Mouse (Mus musculus): ENCODE results near the gene Rrm2. TPM values are rescaled to one million over a fixed set of nuclear protein-coding genes. Genes with fewer than 3 reads are reported as not detected.

Rrm2 gene
- total RNA-seq (2014; rRNA removed; ENCODE audit: low replicate concordance): 76.8 and 78.0 TPM in 2 replicates
- 81.8 and 90.3 TPM in 2 replicates for polyA plus RNA-seq (2015; fragmentation: Nextera tagmentation; extraction: Ambion mirVana)

- Histone ChIP-seq H3K9me3 (replicated peaks; ENCODE audit: control insufficient read depth, low read length) (no peaks in the 10 kb centered on the region), H3K4me2 (ENCODE audit: low read depth, low read length) (peak within 1 kb of the TSS; percentile 88), H3K9ac (replicated peaks; ENCODE audit: low read depth, low read length) (peak within 1 kb of the TSS; percentile 64), H3K4me3 (ENCODE audit: low read depth, low read length) (peak within 1 kb of the TSS; percentile 79), H3K27me3 (ENCODE audit: control insufficient read depth, insufficient read depth, low read length) (no peaks in the 10 kb centered on the region), H3K36me3 (replicated peaks; ENCODE audit: control insufficient read depth, insufficient read depth, low read length) (peaks cover 12% of the 10 kb centered on the region), H3K4me1 (ENCODE audit: control insufficient read depth, insufficient read depth) (peaks cover 21% of the 10 kb centered on the region), H3K27ac (ENCODE audit: low read depth) (peak within 1 kb of the TSS; percentile 69)
- peak; percentile 89 for ATAC-seq (ENCODE audit: insufficient read depth, low read depth)
- no peak for TF ChIP-seq EP300 (IDR thresholded peaks at IDR 0.05; ENCODE audit: low read depth)
- TF ChIP-seq CTCF (IDR thresholded peaks at IDR 0.05; ENCODE audit: low read depth): peak; percentile 69
- peak; percentile 90 for DNase-seq (ENCODE audit: low spot score)
- whole genome bisulfite sequencing: under 1% methylated on average over 79 of the region's 83 CpGs
Measured at GRCm38 (mm10) chr12:24707954-24708823, at the start of gene Rrm2. Gene Rrm2, plus strand, starts transcription at chr12:24708241.

- Histone ChIP-seq H3K27me3 (ENCODE audit: control insufficient read depth, insufficient read depth, low read length) (no peaks in the 10 kb centered on the region), H3K9me3 (replicated peaks; ENCODE audit: control insufficient read depth, low read length) (no peaks in the 10 kb centered on the region), H3K4me2 (ENCODE audit: low read depth, low read length) (no peak overlapping the region), H3K4me1 (ENCODE audit: control insufficient read depth, insufficient read depth) (peaks cover 24% of the 10 kb centered on the region), H3K27ac (ENCODE audit: low read depth) (no peak overlapping the region), H3K9ac (replicated peaks; ENCODE audit: low read depth, low read length) (no peak overlapping the region), H3K36me3 (replicated peaks; ENCODE audit: control insufficient read depth, insufficient read depth, low read length) (peaks cover 83% of the 10 kb centered on the region), H3K4me3 (ENCODE audit: low read depth, low read length) (no peak overlapping the region)
- 70% methylated on average over 4 of the region's 4 CpGs for WGBS
- DNase-seq (ENCODE audit: low spot score): no peak
- TF ChIP-seq CTCF (IDR thresholded peaks at IDR 0.05; ENCODE audit: low read depth) (no peak), EP300 (IDR thresholded peaks at IDR 0.05; ENCODE audit: low read depth) (no peak)
- ATAC-seq (ENCODE audit: insufficient read depth, low read depth): no peak
Measured at GRCm38 (mm10) chr12:24658998-24659397, 49.0 kb upstream of the Rrm2 start.

- Histone ChIP-seq H3K27ac (ENCODE audit: low read depth) (no peak overlapping the region), H3K4me1 (ENCODE audit: control insufficient read depth, insufficient read depth) (peaks cover 21% of the 10 kb centered on the region; the same call in 1 of the 2 replicates), H3K4me3 (ENCODE audit: low read depth, low read length) (no peak overlapping the region), H3K9ac (replicated peaks; ENCODE audit: low read depth, low read length) (no peak overlapping the region), H3K4me2 (ENCODE audit: low read depth, low read length) (no peak overlapping the region), H3K27me3 (ENCODE audit: control insufficient read depth, insufficient read depth, low read length) (no peaks in the 10 kb centered on the region), H3K9me3 (replicated peaks; ENCODE audit: control insufficient read depth, low read length) (no peaks in the 10 kb centered on the region), H3K36me3 (replicated peaks; ENCODE audit: control insufficient read depth, insufficient read depth, low read length) (peaks cover 74% of the 10 kb centered on the region)
- ATAC-seq (ENCODE audit: insufficient read depth, low read depth): no peak
- 87% methylated on average over 9 of the region's 9 CpGs for WGBS
- TF ChIP-seq EP300 (IDR thresholded peaks at IDR 0.05; ENCODE audit: low read depth) (no peak), CTCF (IDR thresholded peaks at IDR 0.05; ENCODE audit: low read depth) (no peak)
- DNase-seq (ENCODE audit: low spot score): no peak
Measured at GRCm38 (mm10) chr12:24659923-24660322, 48.1 kb upstream of the Rrm2 start.

GRCm38 (mm10) chr12:24661100-24661499, 46.9 kb upstream of the Rrm2 start:
- H3K27ac ChIP-seq (ENCODE audit: low read depth): peak overlapping the region; percentile 32
- DNase-seq (ENCODE audit: low spot score): no peak
- no peak overlapping the region for H3K9ac ChIP-seq (replicated peaks; ENCODE audit: low read depth, low read length)
- no peak overlapping the region for H3K4me3 ChIP-seq (ENCODE audit: low read depth, low read length)
- peaks cover 21% of the 10 kb centered on the region; the same call in 1 of the 2 replicates for H3K4me1 ChIP-seq (ENCODE audit: control insufficient read depth, insufficient read depth)
- peaks cover 66% of the 10 kb centered on the region for H3K36me3 ChIP-seq (replicated peaks; ENCODE audit: control insufficient read depth, insufficient read depth, low read length)
- peak; percentile 51; the same call in 1 of the 2 replicates for ATAC-seq (ENCODE audit: insufficient read depth, low read depth)
- 35% methylated on average over 4 of the region's 4 CpGs for WGBS
- TF ChIP-seq CTCF (IDR thresholded peaks at IDR 0.05; ENCODE audit: low read depth) (no peak), EP300 (IDR thresholded peaks at IDR 0.05; ENCODE audit: low read depth) (no peak)
- no peaks in the 10 kb centered on the region for H3K27me3 ChIP-seq (ENCODE audit: control insufficient read depth, insufficient read depth, low read length)
- H3K4me2 ChIP-seq (ENCODE audit: low read depth, low read length): no peak overlapping the region
- H3K9me3 ChIP-seq (replicated peaks; ENCODE audit: control insufficient read depth, low read length): no peaks in the 10 kb centered on the region

DNA sequence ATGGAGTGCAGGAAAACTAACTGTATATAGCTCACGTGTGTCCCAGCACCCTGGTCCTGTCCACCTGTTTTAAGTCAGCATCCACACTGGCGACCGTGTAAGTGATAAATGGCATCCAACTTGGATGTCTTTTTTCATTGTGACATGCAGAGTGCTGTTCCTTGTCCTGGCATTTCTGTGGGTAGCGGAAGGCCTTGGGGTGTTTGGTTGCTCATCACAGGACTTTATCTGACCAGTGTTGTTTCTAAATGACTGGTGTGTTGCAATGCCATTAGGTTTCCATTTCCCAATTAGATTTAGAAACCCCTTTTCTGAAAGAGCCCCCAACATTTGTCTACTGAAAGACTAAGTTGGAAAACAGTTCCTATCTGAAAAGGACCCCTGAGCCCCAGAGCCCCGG, 45.9 kb upstream of the Rrm2 start:
- TF ChIP-seq EP300 (IDR thresholded peaks at IDR 0.05; ENCODE audit: low read depth) (no peak), CTCF (IDR thresholded peaks at IDR 0.05; ENCODE audit: low read depth) (no peak)
- Histone ChIP-seq H3K4me2 (ENCODE audit: low read depth, low read length) (no peak overlapping the region), H3K9ac (replicated peaks; ENCODE audit: low read depth, low read length) (no peak overlapping the region), H3K4me3 (ENCODE audit: low read depth, low read length) (no peak overlapping the region), H3K27me3 (ENCODE audit: control insufficient read depth, insufficient read depth, low read length) (no peaks in the 10 kb centered on the region), H3K27ac (ENCODE audit: low read depth) (no peak overlapping the region), H3K4me1 (ENCODE audit: control insufficient read depth, insufficient read depth) (peaks cover 21% of the 10 kb centered on the region; the same call in 1 of the 2 replicates), H3K36me3 (replicated peaks; ENCODE audit: control insufficient read depth, insufficient read depth, low read length) (peaks cover 55% of the 10 kb centered on the region), H3K9me3 (replicated peaks; ENCODE audit: control insufficient read depth, low read length) (no peaks in the 10 kb centered on the region)
- no peak for DNase-seq (ENCODE audit: low spot score)
- no peak for ATAC-seq (ENCODE audit: insufficient read depth, low read depth)
- 75% methylated on average over 5 of the region's 5 CpGs for WGBS

All from heart, postnatal 0 days (tissue).